Mouse (Mus musculus) lung, embryonic 15.5 days (tissue): Measurements from ENCODE around the gene Olfr1101. TPM values are rescaled to one million over a fixed set of nuclear protein-coding genes. Genes with fewer than 3 reads are reported as not detected.

Experiments used
- ATAC-seq: fragments of 200-750 bp; cut with Nextera tagmentation; 2 replicates; pipeline ENCODE4 v1.8.0; 2017; ENCODE audit warnings: moderate number of reproducible peaks, borderline replicate concordance; ENCODE audit not compliant: low FRiP score, low TSS enrichment; ENCODE audit errors: extremely low read depth
- H3K27ac ChIP-seq: fragments of 300-500 bp; sonication (generic); 2 replicates; pipeline ENCODE4 v1.5.1; 2015; ENCODE audit warnings: moderate library complexity, mild to moderate bottlenecking, inconsistent platforms
- H3K27me3 ChIP-seq: fragments of 300-500 bp; sonication (generic); 2 replicates; pipeline ENCODE4 v1.6.1; 2015; ENCODE audit warnings: inconsistent platforms
- H3K36me3 ChIP-seq: fragments of 300-500 bp; sonication (generic); 2 replicates; pipeline ENCODE4 v1.6.1; 2015; ENCODE audit warnings: inconsistent platforms
- H3K4me1 ChIP-seq: fragments of 300-500 bp; sonication (generic); 2 replicates; pipeline ENCODE4 v1.6.1; 2015; ENCODE audit warnings: inconsistent platforms
- H3K4me2 ChIP-seq: fragments of 300-500 bp; sonication (generic); 2 replicates; pipeline ENCODE4 v1.6.1; 2015; ENCODE audit warnings: inconsistent platforms, mild to moderate bottlenecking, moderate library complexity
- H3K4me3 ChIP-seq: fragments of 300-500 bp; sonication (generic); 2 replicates; pipeline ENCODE4 v1.5.1; 2015; ENCODE audit warnings: mild to moderate bottlenecking, inconsistent platforms
- H3K9ac ChIP-seq: fragments of 300-500 bp; sonication (generic); 2 replicates; pipeline ENCODE4 v1.6.1; 2015; ENCODE audit warnings: inconsistent platforms
- H3K9me3 ChIP-seq: fragments of 300-500 bp; sonication (generic); 2 replicates; pipeline ENCODE4 v1.6.1; 2016; ENCODE audit warnings: inconsistent platforms
- WGBS: fragments of 180-500 bp; shearing (Covaris S2); methylation state at CpG from one replicate; pipeline ENCODE4 v1.1.7; 2015; 5-methylcytosine and 5-hydroxymethylcytosine counted together
- polyA plus RNA-seq: library from polyadenylated mRNA; unstranded; fragments of >200 nt; fragmentation: Nextera tagmentation; extraction: Ambion mirVana; gene quantifications from 2 replicates; pipeline ENCODE4 v1.2.1, GENCODE M21; 2015

Gene Olfr1101
- not detected in 2 replicates for polyA plus RNA-seq

- WGBS, result 65% methylated on average over 3 of the region's 3 CpGs
- H3K4me3 ChIP-seq, result no peak within 1 kb of the TSS
- H3K27ac ChIP-seq, result no peak within 1 kb of the TSS
Measured at GRCm38 (mm10) chr2:86991121-86991520, at the start of gene Olfr1101. Gene Olfr1101, minus strand, starts transcription at chr2:86991221.

DNA sequence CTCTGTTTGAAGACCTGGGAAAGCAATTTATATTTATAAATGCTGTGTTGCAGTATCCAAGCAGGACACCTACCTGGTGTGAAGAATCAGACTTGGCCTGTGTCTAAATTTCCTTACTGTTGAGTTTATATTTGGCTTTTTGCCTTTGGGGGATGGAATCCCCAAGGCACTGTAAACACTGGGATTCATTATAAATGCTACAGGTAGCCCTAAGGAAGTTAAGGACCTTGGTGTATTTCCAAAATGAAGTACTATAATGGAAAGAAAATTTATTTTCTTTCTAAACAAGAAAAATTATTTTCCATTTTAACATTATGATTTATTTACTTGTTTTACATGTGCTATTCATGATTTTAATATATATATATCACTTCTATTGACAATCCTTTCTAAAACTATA, 45.4 kb upstream of the Olfr1101 start, which contains the start of gene Olfr1105:
Olfr1105 (minus strand) TSS at position 101 of the 400 bp plus-strand sequence.
- ATAC-seq, result no peak
- Histone ChIP-seq H3K27me3 (no peaks in the 10 kb centered on the region), H3K4me1 (no peaks in the 10 kb centered on the region)

More at GRCm38 (mm10) chr2:86991121-86991520, at the start of gene Olfr1101:
- no peaks in the 10 kb centered on the region for H3K36me3 ChIP-seq
- H3K4me1 ChIP-seq, result no peaks in the 10 kb centered on the region
- H3K27me3 ChIP-seq, result no peaks in the 10 kb centered on the region
- ATAC-seq, result no peak
- H3K9me3 ChIP-seq, result no peaks in the 10 kb centered on the region
- H3K9ac ChIP-seq, result no peak within 1 kb of the TSS
- no peak within 1 kb of the TSS for H3K4me2 ChIP-seq

GRCm38 (mm10) chr2:87026980-87027379, 36.0 kb upstream of the Olfr1101 start, which contains the start of gene Olfr1104:
Gene Olfr1104, minus strand, starts transcription at chr2:87027080.
- Histone ChIP-seq H3K4me1 (no peaks in the 10 kb centered on the region), H3K36me3 (no peaks in the 10 kb centered on the region), H3K27me3 (no peaks in the 10 kb centered on the region), H3K9me3 (no peaks in the 10 kb centered on the region), H3K27ac (no peak within 1 kb of the TSS), H3K4me3 (no peak within 1 kb of the TSS), H3K4me2 (no peak within 1 kb of the TSS), H3K9ac (no peak within 1 kb of the TSS)
- no peak for ATAC-seq
- 81% methylated on average over 1 of the region's 1 CpGs for WGBS

More for the DNA sequence above, 45.4 kb upstream of the Olfr1101 start, which contains the start of gene Olfr1105:
- H3K36me3 ChIP-seq, result no peaks in the 10 kb centered on the region
- H3K9ac ChIP-seq, result no peak within 1 kb of the TSS
- H3K9me3 ChIP-seq, result no peaks in the 10 kb centered on the region
- no peak within 1 kb of the TSS for H3K27ac ChIP-seq
- H3K4me3 ChIP-seq, result no peak within 1 kb of the TSS
- H3K4me2 ChIP-seq, result no peak within 1 kb of the TSS

DNA sequence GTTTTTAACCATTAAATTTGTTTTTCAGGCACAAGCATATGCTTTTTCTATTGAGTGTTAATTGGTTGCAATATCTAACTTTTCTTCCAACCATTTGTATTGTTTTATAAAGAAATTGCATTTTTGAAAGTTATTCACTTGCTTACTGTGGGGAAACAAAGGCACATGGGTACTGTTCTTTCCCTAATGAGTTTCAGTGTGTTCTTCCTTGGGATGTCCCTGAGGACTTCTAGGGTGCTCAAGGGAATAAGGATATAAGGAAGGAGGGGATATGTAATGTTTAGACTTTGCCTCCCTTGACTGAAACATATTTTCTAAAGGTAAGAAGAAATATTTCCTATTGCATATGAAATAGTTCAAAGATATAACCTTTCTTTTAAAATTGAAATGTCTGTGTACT, 7.1 kb upstream of the Olfr1101 start, which contains the start of gene Olfr1102:
Olfr1102 (plus strand) TSS at position 301 of the 400 bp plus-strand sequence.
- no peak within 1 kb of the TSS for H3K4me2 ChIP-seq
- no peaks in the 10 kb centered on the region for H3K9me3 ChIP-seq
- H3K4me3 ChIP-seq, result no peak within 1 kb of the TSS
- H3K27me3 ChIP-seq, result no peaks in the 10 kb centered on the region
- H3K36me3 ChIP-seq, result no peaks in the 10 kb centered on the region
- H3K27ac ChIP-seq, result no peak within 1 kb of the TSS
- no peak within 1 kb of the TSS for H3K9ac ChIP-seq
- ATAC-seq, result no peak
- H3K4me1 ChIP-seq, result no peaks in the 10 kb centered on the region

DNA sequence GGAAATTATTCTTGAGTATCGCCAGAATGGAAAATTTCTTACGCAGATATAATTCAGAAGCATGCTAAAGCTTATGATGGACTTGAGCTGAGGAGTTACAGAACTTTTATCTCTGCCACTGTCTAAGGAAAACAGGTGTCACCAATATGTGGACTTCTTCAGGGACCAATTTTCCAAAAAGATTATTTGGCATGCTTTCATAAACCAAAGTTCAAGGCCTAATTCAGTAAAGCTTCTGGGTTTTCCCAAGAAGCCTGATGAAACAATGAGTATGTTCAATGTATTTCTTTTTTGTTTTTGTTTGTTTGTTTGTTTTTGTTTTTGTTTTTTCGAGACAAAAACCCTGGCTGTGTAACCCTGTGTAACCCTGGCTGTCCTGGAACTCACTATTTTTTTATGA, 11.2 kb downstream of the Olfr1101 start, which contains the start of gene Olfr1100:
Olfr1100 (minus strand) TSS at position 101 of the 400 bp plus-strand sequence.
- no peak within 1 kb of the TSS for H3K9ac ChIP-seq
- H3K9me3 ChIP-seq, result no peaks in the 10 kb centered on the region
- ATAC-seq, result no peak
- no peak within 1 kb of the TSS for H3K27ac ChIP-seq
- H3K4me1 ChIP-seq, result no peaks in the 10 kb centered on the region
- 72% methylated on average over 3 of the region's 3 CpGs for WGBS
- no peaks in the 10 kb centered on the region for H3K27me3 ChIP-seq
- no peak within 1 kb of the TSS for H3K4me3 ChIP-seq
- H3K4me2 ChIP-seq, result no peak within 1 kb of the TSS
- H3K36me3 ChIP-seq, result no peaks in the 10 kb centered on the region

DNA sequence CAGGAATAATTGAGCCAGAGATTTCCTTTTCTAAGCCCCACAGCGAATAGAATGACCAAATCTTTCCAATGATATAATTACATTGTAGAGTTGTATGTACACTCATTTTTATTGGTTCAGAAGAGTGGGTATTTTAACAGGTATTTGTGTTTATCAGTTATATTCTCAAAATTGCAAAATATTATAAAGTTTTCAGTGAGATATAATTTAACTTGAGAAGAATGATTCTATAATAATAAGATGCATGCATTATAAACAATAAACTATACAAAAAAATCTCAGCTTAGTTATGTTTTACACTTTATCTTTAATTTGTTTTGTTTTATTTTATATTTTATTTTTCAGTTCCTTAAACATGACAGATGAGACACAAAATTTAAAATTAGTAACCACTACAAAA, 30.4 kb downstream of the Olfr1101 start, which contains the start of gene Olfr1099:
Olfr1099 (minus strand) TSS at position 101 of the 400 bp plus-strand sequence.
- no peaks in the 10 kb centered on the region for H3K4me1 ChIP-seq
- H3K4me3 ChIP-seq, result no peak within 1 kb of the TSS
- H3K36me3 ChIP-seq, result no peaks in the 10 kb centered on the region
- no peaks in the 10 kb centered on the region for H3K27me3 ChIP-seq
- H3K9ac ChIP-seq, result no peak within 1 kb of the TSS
- 72% methylated on average over 1 of the region's 1 CpGs for WGBS
- H3K4me2 ChIP-seq, result no peak within 1 kb of the TSS
- H3K27ac ChIP-seq, result no peak within 1 kb of the TSS
- H3K9me3 ChIP-seq, result no peaks in the 10 kb centered on the region
- ATAC-seq, result no peak

Other genes starting within 250 kb of the Olfr1101 start
- gene Olfr1090, start 232.2 kb downstream of the Olfr1101 start, polyA plus RNA-seq, result not detected in 2 replicates
- not detected in 2 replicates for gene Olfr1093, start 208.7 kb downstream of the Olfr1101 start, polyA plus RNA-seq
- gene Olfr141, start 181.2 kb downstream of the Olfr1101 start, polyA plus RNA-seq, result not detected in 2 replicates
- gene Olfr1094, start 166.6 kb downstream of the Olfr1101 start, polyA plus RNA-seq, result not detected in 2 replicates
- gene Olfr1095, start 139.5 kb downstream of the Olfr1101 start, polyA plus RNA-seq, result not detected in 2 replicates
- gene Gm13723, start 116.4 kb downstream of the Olfr1101 start, polyA plus RNA-seq, result not detected in 2 replicates
- gene Olfr1097, start 99.0 kb downstream of the Olfr1101 start, polyA plus RNA-seq, result not detected in 2 replicates
- gene Olfr1098, start 66.7 kb downstream of the Olfr1101 start, polyA plus RNA-seq, result not detected in 2 replicates
- not detected in 2 replicates for gene Olfr1099, start 30.5 kb downstream of the Olfr1101 start, polyA plus RNA-seq
- not detected in 2 replicates for gene Olfr1100, start 11.3 kb downstream of the Olfr1101 start, polyA plus RNA-seq
- not detected in 2 replicates for gene Olfr1102, start 7.2 kb upstream of the Olfr1101 start, polyA plus RNA-seq
- not detected in 2 replicates for gene Olfr1104, start 35.9 kb upstream of the Olfr1101 start, polyA plus RNA-seq
- gene Olfr1105, start 45.3 kb upstream of the Olfr1101 start, polyA plus RNA-seq, result not detected in 2 replicates
- gene Olfr1106, start 61.1 kb upstream of the Olfr1101 start, polyA plus RNA-seq, result not detected in 2 replicates
- not detected in 2 replicates for gene Olfr1107, start 84.6 kb upstream of the Olfr1101 start, polyA plus RNA-seq
- gene Olfr1109, start 104.8 kb upstream of the Olfr1101 start, polyA plus RNA-seq, result not detected in 2 replicates
- not detected in 2 replicates for gene Olfr259, start 123.3 kb upstream of the Olfr1101 start, polyA plus RNA-seq
- gene Olfr1110, start 149.1 kb upstream of the Olfr1101 start, polyA plus RNA-seq, result not detected in 2 replicates
- not detected in 2 replicates for gene Olfr1111, start 161.4 kb upstream of the Olfr1101 start, polyA plus RNA-seq
- not detected in 2 replicates for gene Olfr1112, start 196.6 kb upstream of the Olfr1101 start, polyA plus RNA-seq
- gene Olfr1113, start 217.7 kb upstream of the Olfr1101 start, polyA plus RNA-seq, result not detected in 2 replicates